Mouse (Mus musculus) E14TG2a.4 (cell line): Measurements from ENCODE around the gene Tigd3.

Experiments used
- CTCF ChIP-seq: conservative IDR thresholded peaks from 2 replicates; pipeline ENCODE4 v1.5.1; 2014; ENCODE audit warnings: low read length
- POU5F1 ChIP-seq: IDR thresholded peaks from 2 replicates; pipeline ENCODE4 v1.6.1; 2014; ENCODE audit warnings: low read length, borderline replicate concordance

GRCm38 (mm10) chr19:5874391-5874968 is 19.5 kb downstream of the Tigd3 start:
- TF ChIP-seq CTCF (no peak), POU5F1 (no peak)
